Mouse (Mus musculus) colon, adult 2 months (tissue): ENCODE measurements around the gene Olfr1097. TPM values are rescaled to one million over a fixed set of nuclear protein-coding genes. Genes with fewer than 3 reads are reported as not detected.

Source experiments
- polyA plus RNA-seq: library from polyadenylated mRNA; depleted of rRNA; stranded (reverse); fragments of >200 nt; gene quantifications from 2 replicates; pipeline ENCODE4 v1.2.3, GENCODE M21; 2012; rRNA removed

Olfr1097 gene
- polyA plus RNA-seq: not detected in 2 replicates

DNA sequence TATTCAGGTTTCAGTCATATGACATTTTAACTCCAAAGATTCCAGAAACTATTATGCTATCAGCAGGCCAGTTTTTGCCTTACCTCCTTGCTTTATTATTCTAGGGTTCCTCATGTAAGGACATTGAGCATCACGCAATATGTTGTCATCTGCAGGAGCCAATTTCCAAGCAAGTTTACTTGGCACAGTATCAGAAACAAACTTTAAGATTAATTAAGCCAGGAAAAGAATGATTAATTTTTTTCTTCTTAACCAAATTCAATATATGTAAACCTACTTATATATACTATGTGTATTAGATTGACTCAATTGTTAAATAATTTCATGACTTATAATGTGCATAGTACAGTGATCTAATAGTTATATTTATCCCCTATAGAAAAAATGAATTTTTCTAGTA is at the start of gene Olfr1097:
Gene Olfr1097, minus strand, starts transcription at position 101 of the 400 bp plus-strand sequence.

GRCm38 (mm10) chr2:86924445-86924844 is 32.4 kb upstream of the Olfr1097 start, which contains the start of gene Olfr1098:
Gene Olfr1098 (minus strand): TSS chr2:86924545.

DNA sequence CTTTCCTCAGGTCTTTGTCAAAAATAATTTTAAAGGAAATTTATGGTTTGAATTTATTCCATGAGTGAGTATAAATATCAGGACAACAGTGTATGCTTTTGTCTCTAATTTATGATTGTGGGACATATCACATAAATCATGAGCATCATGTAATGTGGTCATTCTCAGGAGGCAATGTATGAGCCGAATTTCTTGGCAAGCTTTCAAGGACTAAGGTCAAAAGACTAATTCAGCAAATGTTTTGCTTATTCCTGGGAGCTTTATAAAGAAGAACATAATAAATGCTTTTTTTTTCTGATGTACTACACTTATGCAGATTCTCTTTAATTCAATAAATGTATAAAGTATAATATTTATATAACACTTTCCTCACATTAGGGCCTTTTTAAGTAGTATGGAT is 17.3 kb downstream of the Olfr1097 start, which contains the start of gene Gm13723:
Gene Gm13723, minus strand, starts transcription at position 101 of the 400 bp plus-strand sequence.

DNA sequence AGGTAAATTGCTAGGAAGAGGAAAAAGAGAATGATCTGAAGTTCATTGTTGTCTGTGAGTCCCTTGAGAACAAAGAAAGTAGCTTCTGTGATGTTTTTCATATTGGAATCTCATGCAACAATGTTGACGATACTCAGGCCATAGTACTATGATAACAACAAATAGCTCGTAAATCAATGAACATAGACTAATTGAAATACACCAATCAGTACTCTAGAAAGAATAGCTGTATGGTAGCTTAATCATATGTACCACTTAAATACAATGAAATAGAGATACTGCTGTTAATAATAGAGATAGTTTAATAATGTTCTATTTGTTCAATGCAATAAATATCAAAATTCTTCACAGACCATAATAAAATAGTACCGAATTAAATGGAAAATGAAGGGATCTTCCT is 40.4 kb downstream of the Olfr1097 start, which contains the start of gene Olfr1095:
Gene Olfr1095, minus strand, starts transcription at position 101 of the 400 bp plus-strand sequence.

Other genes with a start within 250 kb of the Olfr1097 start
- not detected in 2 replicates for gene Olfr1085, start 230.2 kb downstream of the Olfr1097 start, polyA plus RNA-seq
- not detected in 2 replicates for gene Olfr1086, start 212.1 kb downstream of the Olfr1097 start, polyA plus RNA-seq
- gene Olfr1087, start 193.8 kb downstream of the Olfr1097 start, polyA plus RNA-seq: not detected in 2 replicates
- not detected in 2 replicates for gene Olfr1089, start 158.5 kb downstream of the Olfr1097 start, polyA plus RNA-seq
- not detected in 2 replicates for gene Olfr1090, start 133.2 kb downstream of the Olfr1097 start, polyA plus RNA-seq
- not detected in 2 replicates for gene Olfr1093, start 109.7 kb downstream of the Olfr1097 start, polyA plus RNA-seq
- gene Olfr141, start 82.2 kb downstream of the Olfr1097 start, polyA plus RNA-seq: not detected in 2 replicates
- not detected in 2 replicates for gene Olfr1094, start 67.6 kb downstream of the Olfr1097 start, polyA plus RNA-seq
- gene Olfr1095, start 40.5 kb downstream of the Olfr1097 start, polyA plus RNA-seq: not detected in 2 replicates
- gene Gm13723, start 17.4 kb downstream of the Olfr1097 start, polyA plus RNA-seq: not detected in 2 replicates
- gene Olfr1098, start 32.3 kb upstream of the Olfr1097 start, polyA plus RNA-seq: not detected in 2 replicates
- gene Olfr1099, start 68.5 kb upstream of the Olfr1097 start, polyA plus RNA-seq: not detected in 2 replicates
- not detected in 2 replicates for gene Olfr1100, start 87.7 kb upstream of the Olfr1097 start, polyA plus RNA-seq
- gene Olfr1101, start 99.0 kb upstream of the Olfr1097 start, polyA plus RNA-seq: not detected in 2 replicates
- gene Olfr1102, start 106.2 kb upstream of the Olfr1097 start, polyA plus RNA-seq: not detected in 2 replicates
- gene Olfr1104, start 134.9 kb upstream of the Olfr1097 start, polyA plus RNA-seq: not detected in 2 replicates
- not detected in 2 replicates for gene Olfr1105, start 144.3 kb upstream of the Olfr1097 start, polyA plus RNA-seq
- not detected in 2 replicates for gene Olfr1106, start 160.1 kb upstream of the Olfr1097 start, polyA plus RNA-seq
- not detected in 2 replicates for gene Olfr1107, start 183.6 kb upstream of the Olfr1097 start, polyA plus RNA-seq
- gene Olfr1109, start 203.8 kb upstream of the Olfr1097 start, polyA plus RNA-seq: not detected in 2 replicates
- not detected in 2 replicates for gene Olfr259, start 222.4 kb upstream of the Olfr1097 start, polyA plus RNA-seq
- gene Olfr1110, start 248.1 kb upstream of the Olfr1097 start, polyA plus RNA-seq: not detected in 2 replicates